Mouse (Mus musculus) large intestine, adult 2 months (tissue): ENCODE measurements around the gene Fhad1. TPM values are rescaled to one million over a fixed set of nuclear protein-coding genes. Genes with fewer than 3 reads are reported as not detected.

Experiments used
- DNase-seq: peaks from one replicate; pipeline ENCODE4 v3.0.0-alpha.2; 2012; ENCODE audit warnings: low read depth, low spot score
- WGBS: fragments of 180-500 bp; shearing (Covaris S2); methylation state at CpG from one replicate; pipeline ENCODE4 v1.1.7; 2018; 5-methylcytosine and 5-hydroxymethylcytosine counted together
- polyA plus RNA-seq: library from polyadenylated mRNA; depleted of rRNA; stranded (reverse); fragments of >200 nt; gene quantifications from 2 replicates; pipeline ENCODE4 v1.2.3, GENCODE M21; 2012

Fhad1 gene
- polyA plus RNA-seq, 1 experiment: 0.38 TPM

DNA sequence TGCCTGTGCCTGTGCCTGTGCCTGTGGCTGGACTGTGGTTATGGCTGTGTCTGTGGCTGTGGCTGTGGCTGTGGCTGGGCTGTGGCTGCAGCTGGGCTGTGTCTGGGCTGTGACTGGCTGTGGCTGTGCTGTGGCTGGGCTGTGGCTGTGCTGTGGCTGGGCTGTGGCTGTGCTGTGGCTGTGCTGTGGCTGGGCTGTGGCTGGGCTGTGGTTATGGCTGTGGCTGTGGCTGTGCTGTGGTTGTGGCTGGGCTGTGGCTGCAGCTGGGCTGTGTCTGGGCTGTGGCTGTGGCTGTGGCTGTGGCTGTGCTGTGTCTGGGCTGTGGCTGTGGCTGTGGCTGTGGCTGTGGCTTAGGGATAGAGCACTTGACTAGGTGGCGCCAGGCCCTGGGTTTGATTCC, 26.7 kb downstream of the Fhad1 start:
- DNase-seq: no peak
- 81% methylated on average over 1 of the region's 1 CpGs for whole genome bisulfite sequencing

DNA sequence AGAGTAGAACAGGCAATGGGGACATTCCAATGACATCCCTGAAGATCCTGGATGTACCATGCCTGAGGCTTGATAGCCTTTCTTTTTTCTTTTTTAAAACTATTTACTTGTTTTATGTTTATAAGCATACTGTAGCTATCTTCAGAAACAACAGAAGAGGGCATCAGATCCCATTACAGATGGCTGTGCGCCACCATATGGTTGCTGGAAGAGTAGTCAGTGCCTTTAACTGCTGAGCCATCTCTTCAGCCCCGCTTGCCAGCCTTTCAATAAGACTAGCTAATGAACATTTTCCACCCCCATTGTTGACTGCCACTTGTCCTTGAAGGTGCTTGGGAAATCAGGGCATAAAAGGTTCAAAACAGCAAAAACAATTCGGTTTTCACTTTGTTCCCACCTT, 31.2 kb downstream of the Fhad1 start:
- no peak for DNase-seq
- WGBS: 75% methylated on average over 3 of the region's 3 CpGs

DNA sequence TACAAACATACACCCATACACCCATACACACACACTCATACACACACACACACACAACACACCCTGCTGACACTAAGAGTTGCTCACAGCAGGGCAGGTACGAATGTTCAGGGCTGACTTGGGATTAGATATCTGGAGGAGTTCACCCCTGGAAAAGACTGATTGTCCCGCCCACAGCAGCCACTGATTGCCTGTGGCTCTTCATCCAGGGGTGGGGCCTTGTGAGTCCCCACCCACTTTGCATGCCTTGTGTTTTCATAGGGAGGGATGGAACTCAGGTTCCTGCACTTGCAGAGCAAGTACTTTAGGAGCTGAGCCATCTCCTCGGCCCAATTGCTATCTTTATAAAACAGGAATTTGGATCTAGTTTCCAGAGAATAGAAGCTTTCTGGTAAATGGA, 33.4 kb downstream of the Fhad1 start:
- WGBS: 46% methylated on average over 3 of the region's 3 CpGs
- no peak for DNase-seq

DNA sequence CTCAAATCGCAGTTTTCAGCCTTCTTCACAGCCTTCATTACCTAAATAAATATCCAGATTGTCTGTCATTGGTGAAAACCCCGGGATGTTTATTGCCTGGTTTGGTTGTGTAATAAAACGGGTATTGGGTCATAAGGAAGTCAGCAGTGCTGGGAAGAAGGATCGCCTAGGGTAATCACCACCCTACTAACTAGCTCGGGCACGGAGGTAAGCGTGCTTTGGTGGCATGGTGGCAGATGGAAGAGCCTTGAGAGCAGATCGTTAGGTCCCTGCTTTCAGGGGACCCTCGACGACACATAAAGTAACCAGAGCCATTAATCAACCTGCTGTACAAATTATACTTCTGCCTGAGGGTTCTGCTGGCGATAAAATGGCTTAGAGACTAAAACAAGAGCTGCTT, 36.3 kb downstream of the Fhad1 start:
- no peak for DNase-seq
- WGBS: 16% methylated on average over 11 of the region's 11 CpGs

- no peak for DNase-seq
- WGBS: 13% methylated on average over 9 of the region's 9 CpGs
Observed at GRCm38 (mm10) chr4:141977346-141977745, 37.5 kb downstream of the Fhad1 start.

DNA sequence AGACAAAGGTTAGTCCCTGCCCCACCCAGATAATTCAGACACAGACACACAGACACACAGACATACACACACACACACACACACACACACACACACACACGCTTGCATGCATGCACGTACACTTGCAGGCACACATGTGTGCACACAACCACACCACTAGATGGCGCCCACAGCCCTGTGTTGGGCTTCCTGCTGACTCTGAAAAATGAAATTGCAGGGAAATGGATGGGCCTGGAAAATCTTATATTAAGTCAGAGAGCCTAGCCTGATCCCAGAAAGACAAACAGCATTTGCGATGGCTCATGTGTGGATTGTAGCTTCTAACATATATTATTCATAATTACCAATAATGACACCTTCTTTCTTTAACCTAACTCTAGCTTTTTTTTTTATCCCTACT, 38.7 kb downstream of the Fhad1 start:
- 11% methylated on average over 4 of the region's 4 CpGs for WGBS
- DNase-seq: no peak

GRCm38 (mm10) chr4:141964575-141964974, 50.3 kb downstream of the Fhad1 start:
- WGBS: 49% methylated on average over 6 of the region's 6 CpGs
- DNase-seq: no peak

DNA sequence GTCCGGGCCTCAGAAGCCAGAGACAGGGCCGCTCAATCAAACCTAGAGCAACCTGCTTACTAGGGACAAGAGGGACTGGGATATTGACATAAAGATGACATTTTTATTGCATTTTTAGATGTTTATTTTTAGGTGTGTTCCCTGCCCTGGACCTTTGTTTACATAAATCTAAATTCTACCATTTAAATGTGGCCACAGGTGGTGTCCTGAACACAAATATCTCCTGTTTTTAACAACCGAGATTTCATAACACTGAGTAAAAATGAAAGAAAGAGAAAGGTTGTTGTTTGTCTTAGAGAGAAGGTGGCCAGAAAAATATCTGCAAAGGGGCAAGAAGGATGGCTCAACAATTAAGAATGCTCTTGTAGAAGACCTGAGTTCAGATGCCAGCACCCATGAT, 51.0 kb downstream of the Fhad1 start:
- DNase-seq: no peak
- 24% methylated on average over 3 of the region's 3 CpGs for WGBS

DNA sequence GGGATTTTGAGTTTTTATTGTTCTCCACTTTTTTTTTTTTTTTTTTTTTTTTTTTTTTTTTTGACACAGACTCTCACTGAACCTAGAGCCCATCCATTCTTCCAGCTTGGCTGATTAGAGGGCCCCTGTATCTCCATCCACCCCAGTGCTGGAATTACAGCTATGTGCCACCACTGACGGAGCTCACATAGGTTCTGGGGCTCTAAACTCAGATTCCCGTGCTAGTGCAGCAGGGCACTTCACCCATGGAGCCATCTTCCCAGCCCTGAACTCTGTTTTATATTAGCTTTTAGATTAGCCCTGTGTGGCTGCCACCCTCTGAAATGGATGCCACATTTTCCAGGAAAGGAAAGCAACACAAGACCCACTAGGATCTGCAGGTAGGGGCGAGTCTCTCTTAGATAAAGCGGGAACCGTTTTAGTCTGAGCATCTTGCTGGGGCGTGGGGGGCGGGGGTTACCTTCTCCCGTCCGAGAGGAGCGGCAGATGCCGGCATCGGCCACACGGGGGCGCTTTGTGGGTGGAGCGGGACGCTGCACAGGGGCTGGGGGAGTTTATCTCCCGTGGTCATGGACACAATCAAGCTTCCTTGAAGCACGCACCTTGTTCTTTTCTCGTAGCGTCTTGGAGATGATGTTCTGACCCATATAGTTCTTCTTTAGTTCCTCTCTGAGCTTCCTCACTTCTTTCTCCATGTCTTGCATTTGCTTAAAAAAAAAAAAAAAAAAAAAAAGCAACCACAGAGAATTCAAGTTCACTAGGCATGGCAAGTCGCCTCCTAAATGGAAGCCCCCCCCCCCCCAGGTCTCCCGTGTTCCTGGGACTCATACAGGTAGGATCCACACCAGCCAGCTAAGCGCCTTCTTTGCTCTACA, 51.8 kb downstream of the Fhad1 start:
- DNase-seq: no peak
- 25% methylated on average over 23 of the region's 23 CpGs for WGBS

- no peak for DNase-seq
- 49% methylated on average over 8 of the region's 8 CpGs for WGBS
Observed at GRCm38 (mm10) chr4:141960037-141960436, 54.8 kb downstream of the Fhad1 start.

DNA sequence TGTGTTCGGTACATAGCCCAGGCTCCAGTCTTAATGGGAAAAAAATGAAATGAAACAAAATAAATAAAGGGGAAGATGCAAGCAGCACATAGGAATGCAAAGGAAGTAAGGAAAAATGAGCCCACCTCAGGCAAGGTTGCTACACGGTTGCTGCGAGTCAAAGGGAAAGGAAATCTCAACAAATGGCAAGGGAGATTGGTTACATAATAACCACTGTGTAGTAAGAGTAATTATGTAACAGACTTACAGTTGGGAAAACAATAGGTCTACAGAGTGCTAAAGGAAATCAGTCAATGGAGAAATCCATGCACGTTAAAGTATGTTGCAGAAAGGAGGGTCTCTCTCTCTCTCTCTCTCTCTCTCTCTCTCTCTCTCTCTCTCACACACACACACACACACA, 55.3 kb downstream of the Fhad1 start:
- DNase-seq: no peak
- 22% methylated on average over 4 of the region's 4 CpGs for WGBS

- DNase-seq: no peak
- 21% methylated on average over 7 of the region's 7 CpGs for WGBS
Observed at GRCm38 (mm10) chr4:141958614-141959375, 56.1 kb downstream of the Fhad1 start.

- DNase-seq: no peak
- WGBS: 9% methylated on average over 9 of the region's 9 CpGs
Observed at GRCm38 (mm10) chr4:141958188-141958587, 56.7 kb downstream of the Fhad1 start.

DNA sequence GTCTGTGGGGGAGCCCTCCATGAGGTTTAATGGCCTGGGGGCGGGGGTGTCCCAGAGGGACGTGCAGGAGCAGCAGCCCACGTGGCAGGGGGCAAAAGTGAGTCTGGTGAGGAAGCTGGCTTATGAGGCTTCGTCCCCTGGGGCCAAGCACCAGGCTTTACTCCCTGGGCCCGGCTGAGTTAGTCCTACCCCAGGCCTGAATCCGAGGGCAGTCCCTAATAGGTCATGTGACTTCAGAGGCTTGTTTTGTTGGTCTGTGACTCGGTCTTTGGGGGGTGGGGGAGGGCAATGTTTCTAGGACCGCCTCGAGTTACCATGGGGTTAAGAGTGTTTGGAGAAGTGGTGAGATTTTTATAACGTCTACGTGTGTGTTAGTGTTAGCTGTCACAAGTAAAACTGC, 57.1 kb downstream of the Fhad1 start:
- no peak for DNase-seq
- WGBS: 22% methylated on average over 11 of the region's 11 CpGs

- DNase-seq: no peak
- WGBS: 83% methylated on average over 5 of the region's 5 CpGs
Observed at GRCm38 (mm10) chr4:141956931-141957330, 58.0 kb downstream of the Fhad1 start.

DNA sequence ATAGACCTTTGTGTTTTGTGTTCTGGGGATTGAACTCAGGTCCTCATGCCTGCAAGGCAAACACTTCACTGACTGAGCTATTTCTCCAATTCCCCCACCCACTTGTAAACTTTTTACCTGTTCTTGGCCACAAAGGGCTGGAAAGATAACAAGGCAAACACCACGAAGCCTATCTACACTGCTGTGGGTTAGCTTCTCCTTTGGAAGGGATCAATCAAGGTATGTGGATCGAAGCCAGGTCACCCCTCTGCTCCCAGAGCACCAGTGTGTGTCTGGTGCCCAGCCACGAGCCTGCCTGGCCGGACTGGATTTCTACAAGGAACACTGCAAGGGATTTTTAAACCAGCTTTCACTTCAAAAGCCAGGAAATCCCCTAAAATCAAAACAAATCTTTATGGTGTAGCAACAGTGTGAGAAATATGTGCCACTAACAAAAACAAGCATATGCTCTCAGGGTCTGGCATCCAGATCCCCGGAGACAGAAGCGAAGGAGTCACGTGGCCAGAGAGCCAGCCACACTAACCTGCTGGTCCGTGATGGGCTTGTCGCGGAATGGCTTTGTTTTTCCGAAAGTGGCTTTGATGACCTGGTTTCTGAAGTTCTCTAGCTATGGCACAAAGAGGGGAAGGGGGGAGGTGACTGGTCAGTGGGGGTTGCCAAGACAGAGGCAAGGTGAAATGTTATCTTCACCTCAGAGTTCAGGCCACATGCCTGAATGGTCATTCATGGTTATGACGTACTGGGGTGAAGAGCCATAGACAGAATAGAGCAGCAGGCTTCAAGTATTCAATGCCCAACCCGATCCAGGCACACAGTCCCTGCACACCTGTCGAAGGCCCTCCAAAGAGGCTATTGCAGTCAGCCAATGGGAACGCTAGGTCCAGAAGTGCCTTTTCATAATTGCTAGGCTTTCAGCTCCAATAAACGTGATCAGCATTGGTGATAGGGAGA, 59.8 kb downstream of the Fhad1 start:
- no peak for DNase-seq
- WGBS: 41% methylated on average over 16 of the region's 16 CpGs

GRCm38 (mm10) chr4:141953859-141954258, 61.0 kb downstream of the Fhad1 start:
- no peak for DNase-seq
- WGBS: 72% methylated on average over 6 of the region's 6 CpGs

- 86% methylated on average over 9 of the region's 9 CpGs for whole genome bisulfite sequencing
- DNase-seq: no peak
Observed at GRCm38 (mm10) chr4:141953291-141953690, 61.6 kb downstream of the Fhad1 start.

DNA sequence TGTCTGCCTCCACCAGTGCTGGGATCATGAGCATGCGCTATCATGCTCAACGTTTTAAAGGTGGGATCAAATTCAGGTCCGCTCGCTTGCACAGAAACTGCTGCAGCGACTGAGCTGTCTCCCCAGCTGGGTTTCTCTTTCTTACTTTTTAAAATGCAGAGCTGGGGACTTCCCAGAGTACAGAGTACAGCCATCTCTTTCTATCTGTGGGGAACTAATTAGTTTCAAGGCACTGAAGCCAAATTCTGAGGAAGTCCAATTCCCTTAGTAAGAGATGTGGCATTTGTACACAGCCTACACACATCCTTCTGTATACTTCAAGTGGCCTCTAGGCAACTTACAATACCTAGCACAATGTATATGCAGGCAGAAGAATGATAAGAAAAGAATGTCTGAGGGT, 62.1 kb downstream of the Fhad1 start:
- DNase-seq: no peak
- 79% methylated on average over 5 of the region's 5 CpGs for WGBS

GRCm38 (mm10) chr4:141952114-141952513, 62.8 kb downstream of the Fhad1 start:
- DNase-seq: no peak
- 77% methylated on average over 17 of the region's 17 CpGs for WGBS
